Mouse (Mus musculus) olfactory bulb, adult 2 months (tissue): ENCODE data around the gene Ctsw. TPM values are rescaled to one million over a fixed set of nuclear protein-coding genes. Genes with fewer than 3 reads are reported as not detected.

Experiments
- H3K27ac ChIP-seq: fragments of 200-500 bp; 2 replicates; pipeline ENCODE4 v1.5.1; 2012; ENCODE audit warnings: low read depth, low read length; ENCODE audit not compliant: insufficient read depth
- H3K4me1 ChIP-seq: fragments of 200-500 bp; 2 replicates; pipeline ENCODE4 v1.6.1; 2012; ENCODE audit warnings: low read length; ENCODE audit not compliant: control insufficient read depth, insufficient read depth
- H3K4me3 ChIP-seq: fragments of 200-500 bp; 2 replicates; pipeline ENCODE4 v1.5.1; 2012; ENCODE audit warnings: mild to moderate bottlenecking, low read depth, low read length, moderate library complexity; ENCODE audit not compliant: insufficient read depth
- CTCF ChIP-seq: fragments of 200-500 bp; IDR thresholded peaks from 2 replicates; pipeline ENCODE4 v1.5.1; 2012; ENCODE audit warnings: low read depth, mild to moderate bottlenecking, low read length, moderate library complexity; ENCODE audit not compliant: insufficient read depth
- POLR2A ChIP-seq: fragments of 200-500 bp; IDR thresholded peaks from 2 replicates; pipeline ENCODE4 v1.6.1; 2012; ENCODE audit warnings: mild to moderate bottlenecking, low read depth, low read length, moderate library complexity; ENCODE audit not compliant: insufficient read depth
- WGBS: fragments of 180-500 bp; shearing (Covaris S2); methylation state at CpG from one replicate; pipeline ENCODE4 v1.1.7; 2018; 5-methylcytosine and 5-hydroxymethylcytosine counted together
- polyA plus RNA-seq: library from polyadenylated mRNA; stranded (reverse); fragments of >200 nt; gene quantifications from 2 replicates; pipeline ENCODE4 v1.2.4, GENCODE M21; 2012; ENCODE audit warnings: low replicate concordance; ENCODE audit not compliant: missing spikeins, insufficient read depth, insufficient read length

Ctsw gene
- polyA plus RNA-seq = not detected in 2 replicates

DNA sequence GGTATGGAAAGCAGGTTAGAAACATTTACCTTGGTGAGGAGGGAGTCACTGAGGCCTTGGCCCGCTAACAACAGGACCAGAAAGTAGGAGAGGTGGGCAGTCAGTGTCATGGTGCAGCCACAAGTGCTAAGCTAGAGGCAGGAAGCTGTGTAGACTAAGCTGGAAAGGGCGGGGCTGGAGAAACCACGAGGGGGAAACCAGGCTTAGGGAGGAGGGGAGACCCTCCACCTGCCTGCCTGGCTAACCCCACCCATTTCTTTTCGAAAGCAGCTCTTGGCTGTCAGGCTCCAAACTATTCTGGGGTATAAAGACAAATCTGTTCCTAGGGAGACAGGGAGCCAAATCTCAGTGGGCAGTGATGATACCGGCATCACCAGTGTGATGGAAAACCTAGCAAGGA is at the start of gene Ctsw:
TSS of gene Ctsw (minus strand) at position 134 of the 400 bp plus-strand sequence.
- H3K4me3 ChIP-seq = no peak within 1 kb of the TSS
- TF ChIP-seq POLR2A (no peak), CTCF (no peak)
- H3K27ac ChIP-seq = no peak within 1 kb of the TSS
- peaks cover 25% of the 10 kb centered on the region for H3K4me1 ChIP-seq
- 52% methylated on average over 5 of the region's 5 CpGs for WGBS

DNA sequence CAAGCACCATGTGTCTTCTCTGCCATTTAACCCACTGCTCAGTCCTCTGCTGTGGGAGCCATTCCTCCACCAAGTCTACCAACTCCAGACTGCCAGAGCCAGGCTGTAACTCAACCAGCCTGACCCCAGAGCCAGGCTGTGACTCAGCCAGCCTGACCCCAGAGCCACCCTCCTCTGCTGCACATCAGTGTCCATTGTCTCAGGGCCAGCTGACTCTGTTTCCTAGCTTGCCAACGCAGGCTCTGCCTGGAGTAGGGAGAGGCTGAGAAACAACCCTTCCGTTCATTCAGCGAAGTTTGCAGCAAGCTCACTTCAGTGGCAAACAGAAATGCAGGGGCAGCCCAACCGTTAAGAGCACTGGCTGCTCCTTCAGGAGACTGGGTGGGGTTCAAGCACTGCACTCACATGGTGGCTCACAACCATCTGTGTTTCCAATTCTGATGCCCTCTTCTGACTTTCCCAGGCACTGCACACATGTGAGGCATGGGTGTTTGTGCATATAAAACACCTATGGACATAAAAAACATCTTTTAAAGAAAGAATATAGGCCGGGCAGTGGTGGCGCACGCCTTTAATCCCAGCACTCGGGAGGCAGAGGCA is 48.7 kb upstream of the Ctsw start:
- Histone ChIP-seq H3K4me3 (no peak overlapping the region), H3K4me1 (no peaks in the 10 kb centered on the region), H3K27ac (no peak overlapping the region)
- WGBS = 67% methylated on average over 8 of the region's 8 CpGs
- TF ChIP-seq CTCF (no peak), POLR2A (no peak)

DNA sequence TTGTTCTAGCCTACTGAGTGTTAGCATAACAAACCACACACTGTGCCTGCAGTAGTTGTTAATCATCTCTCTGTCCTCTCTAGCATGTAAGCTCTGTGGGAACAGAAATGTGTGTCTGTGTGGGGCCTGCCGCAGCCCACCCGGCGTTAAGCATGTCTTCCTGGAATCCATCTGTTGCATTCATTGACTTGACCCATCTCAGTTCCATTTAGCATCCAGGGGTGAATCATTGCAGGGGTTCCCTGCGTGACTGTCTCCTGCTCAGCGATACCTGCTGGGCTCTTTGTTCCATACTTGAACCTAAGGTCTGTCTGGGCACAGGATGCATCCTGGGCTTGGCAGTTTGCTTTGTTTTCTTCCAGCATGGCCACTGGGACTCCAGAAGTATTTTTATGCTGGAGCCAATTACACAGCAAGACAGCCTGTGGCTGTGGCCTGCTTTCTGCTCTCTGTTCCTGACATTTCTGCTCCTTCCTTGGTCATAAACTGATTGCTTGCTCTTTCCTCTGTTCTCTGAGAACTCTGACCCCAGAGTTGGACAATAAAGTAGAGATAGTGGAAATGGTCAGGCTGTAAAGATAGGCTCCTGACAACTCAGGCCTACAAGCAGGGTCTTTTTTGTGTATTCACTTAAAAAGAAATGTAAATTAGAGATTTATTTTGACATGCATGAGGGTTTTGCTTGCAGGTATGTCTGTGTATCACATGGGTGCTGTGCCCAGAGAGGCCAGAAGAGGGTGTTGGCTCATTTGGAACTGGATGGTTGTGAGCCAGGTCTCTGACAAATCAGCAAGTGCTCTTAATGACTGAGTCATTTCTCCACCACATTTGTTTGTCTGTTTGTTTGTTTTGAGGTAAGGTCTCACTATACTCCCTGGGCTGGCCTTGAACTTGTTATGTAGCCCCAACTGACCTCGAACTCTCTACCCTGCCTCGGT is 47.8 kb upstream of the Ctsw start:
- Histone ChIP-seq H3K27ac (no peak overlapping the region), H3K4me3 (no peak overlapping the region), H3K4me1 (peaks cover 5% of the 10 kb centered on the region)
- 83% methylated on average over 7 of the region's 7 CpGs for WGBS
- no peak for TF ChIP-seq POLR2A
- TF ChIP-seq CTCF = no peak

DNA sequence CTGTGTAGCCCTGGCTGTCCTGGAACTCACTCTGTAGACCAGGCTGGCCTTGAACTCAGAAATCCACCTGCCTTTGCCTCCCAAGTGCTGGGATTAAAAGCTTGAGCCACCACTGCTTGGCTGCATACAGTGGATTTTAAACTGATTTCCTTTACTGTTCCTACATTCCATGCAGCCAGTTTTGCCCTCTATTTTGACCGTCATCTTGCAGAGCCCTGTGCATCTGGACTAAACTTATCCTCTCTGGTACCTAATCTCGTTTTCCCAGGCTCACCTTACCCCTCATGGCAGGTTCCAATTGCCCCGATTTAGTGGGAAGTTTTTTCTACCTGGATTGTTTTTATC is 44.7 kb upstream of the Ctsw start:
- Histone ChIP-seq H3K4me3 (no peak overlapping the region), H3K27ac (no peak overlapping the region), H3K4me1 (peaks cover 8% of the 10 kb centered on the region)
- TF ChIP-seq POLR2A = no peak
- TF ChIP-seq CTCF = no peak
- 71% methylated on average over 3 of the region's 3 CpGs for WGBS

DNA sequence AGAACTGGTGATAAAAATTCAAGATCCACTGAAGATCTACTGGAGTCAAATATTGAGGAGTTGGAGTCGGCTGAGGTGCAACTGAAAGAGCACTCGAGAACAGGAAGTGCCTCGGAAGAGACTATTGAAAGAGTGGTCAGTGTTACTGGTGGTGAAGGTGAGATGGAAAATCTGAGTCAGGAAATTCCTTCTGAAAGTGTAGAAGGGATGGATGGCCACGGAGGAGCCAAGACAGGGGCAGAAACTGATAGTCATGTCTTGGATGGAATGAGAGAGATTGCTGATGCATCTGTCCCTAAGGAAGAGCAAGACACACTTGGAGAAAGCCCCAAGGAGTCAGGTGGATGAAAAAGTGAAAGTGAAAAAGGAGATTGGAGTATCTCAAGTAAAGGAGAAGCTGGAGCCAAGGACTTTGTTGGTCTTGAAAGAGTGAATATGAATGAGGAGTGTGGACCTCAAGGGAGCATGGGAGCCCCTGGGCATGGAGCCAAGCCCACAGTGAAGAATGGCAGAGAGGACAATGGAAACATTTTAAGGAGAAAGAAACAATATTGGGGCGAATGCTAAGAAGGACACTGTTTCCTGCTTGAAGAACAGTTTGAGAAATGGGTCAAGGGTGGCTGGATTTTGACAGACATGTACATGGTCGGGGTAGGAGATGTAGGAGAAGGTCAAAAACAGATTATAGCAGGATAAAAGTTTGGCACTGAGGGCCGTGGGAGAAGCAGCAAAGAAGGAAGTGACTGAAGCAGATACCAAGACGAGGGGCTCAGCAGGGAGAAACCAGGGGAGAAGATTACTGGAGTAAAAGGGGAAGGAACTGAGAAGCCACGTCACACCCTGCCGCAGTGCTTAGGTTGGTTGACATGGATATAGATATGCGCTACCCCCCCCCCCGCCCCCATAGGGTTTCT is 44.0 kb upstream of the Ctsw start:
- 62% methylated on average over 12 of the region's 12 CpGs for WGBS
- Histone ChIP-seq H3K27ac (no peak overlapping the region), H3K4me1 (peaks cover 8% of the 10 kb centered on the region), H3K4me3 (no peak overlapping the region)
- TF ChIP-seq POLR2A (no peak), CTCF (no peak)

DNA sequence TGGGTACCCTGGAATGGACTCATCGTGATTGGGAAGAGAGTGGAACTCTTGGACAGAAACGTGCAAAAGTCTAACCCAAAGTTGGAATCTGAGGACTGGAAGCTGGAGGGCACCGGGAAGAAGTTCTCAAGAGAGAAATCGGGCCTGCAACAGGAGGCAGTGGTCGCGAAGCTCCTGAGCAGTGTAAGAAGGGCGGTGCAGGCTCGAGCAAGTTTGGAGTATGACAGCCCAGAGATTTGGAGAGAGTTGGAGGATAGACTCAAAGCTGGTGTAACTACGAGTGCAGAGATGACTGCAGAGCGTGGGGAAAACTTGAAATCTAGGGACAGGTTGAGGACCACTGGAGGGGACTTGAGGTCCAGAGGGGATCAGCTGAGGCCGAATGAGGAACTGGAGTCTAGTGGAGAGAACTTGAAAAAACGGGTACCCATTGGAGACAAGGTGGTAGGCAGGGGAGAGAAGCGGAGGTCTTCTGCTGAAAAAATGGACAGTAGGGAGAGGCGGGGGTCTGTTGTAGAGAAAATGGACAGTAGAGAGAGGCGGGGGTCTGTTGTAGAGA is 42.8 kb upstream of the Ctsw start:
- Histone ChIP-seq H3K4me1 (peaks cover 8% of the 10 kb centered on the region), H3K27ac (peak overlapping the region; percentile 35; the same call in 1 of the 2 replicates), H3K4me3 (peak overlapping the region; percentile 60)
- TF ChIP-seq CTCF (no peak), POLR2A (no peak)
- 44% methylated on average over 15 of the region's 15 CpGs for WGBS

GRCm38 (mm10) chr19:5510031-5511026 is 42.0 kb upstream of the Ctsw start, which contains the start of gene Snx32:
Gene Snx32, minus strand, starts transcription at chr19:5510538.
- TF ChIP-seq CTCF = no peak
- TF ChIP-seq POLR2A = 0 out of 2 replicates have a peak, but pooled peaks have one; percentile 32
- under 1% methylated on average over 47 of the region's 47 CpGs for WGBS
- peaks cover 8% of the 10 kb centered on the region for H3K4me1 ChIP-seq
- peak within 1 kb of the TSS; percentile 60 for H3K4me3 ChIP-seq
- peak within 1 kb of the TSS; percentile 52 for H3K27ac ChIP-seq

DNA sequence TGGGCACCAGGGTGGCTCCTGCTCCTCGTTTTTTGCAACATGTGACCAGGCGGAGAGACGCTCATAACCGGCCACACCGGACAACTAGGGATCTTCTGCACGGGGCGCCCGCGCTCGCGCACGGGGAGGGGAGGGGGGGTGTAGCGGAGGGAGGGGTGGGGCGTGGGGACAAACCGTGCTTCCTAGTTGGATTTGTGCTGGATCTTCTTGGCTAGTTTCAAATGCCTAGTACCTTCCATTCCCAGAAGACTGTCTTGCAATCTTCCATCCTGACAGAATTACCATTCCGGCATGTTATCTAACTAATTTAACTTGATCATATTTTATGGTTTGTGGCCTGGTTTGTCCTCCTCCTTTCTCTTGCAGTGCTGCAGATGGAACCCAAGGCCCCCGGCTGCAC is 35.4 kb upstream of the Ctsw start, which contains the start of gene 1700020D05Rik:
TSS of gene 1700020D05Rik (minus strand) at position 101 of the 400 bp plus-strand sequence.
- Histone ChIP-seq H3K27ac (no peak within 1 kb of the TSS), H3K4me1 (no peaks in the 10 kb centered on the region), H3K4me3 (no peak within 1 kb of the TSS)
- TF ChIP-seq CTCF (no peak), POLR2A (no peak)
- 64% methylated on average over 17 of the region's 17 CpGs for WGBS
